Mouse (Mus musculus) hindbrain, embryonic 13.5 days (tissue): ENCODE data around the gene Prdm16. TPM values are rescaled to one million over a fixed set of nuclear protein-coding genes. Genes with fewer than 3 reads are reported as not detected.

Experiments
- ATAC-seq: fragments of 200-750 bp; cut with Nextera tagmentation; 2 replicates; pipeline ENCODE4 v1.8.0; 2017; ENCODE audit warnings: moderate TSS enrichment; ENCODE audit not compliant: low FRiP score
- H3K27ac ChIP-seq: fragments of 300-500 bp; sonication (generic); 2 replicates; pipeline ENCODE4 v1.5.1; 2015; ENCODE audit warnings: inconsistent platforms, mild to moderate bottlenecking, moderate library complexity
- H3K27me3 ChIP-seq: fragments of 300-500 bp; sonication (generic); 2 replicates; pipeline ENCODE4 v1.6.1; 2015; ENCODE audit warnings: mild to moderate bottlenecking, inconsistent platforms
- H3K36me3 ChIP-seq: fragments of 300-500 bp; sonication (generic); 2 replicates; pipeline ENCODE4 v1.6.1; 2015; ENCODE audit warnings: mild to moderate bottlenecking, inconsistent platforms
- H3K4me1 ChIP-seq: fragments of 300-500 bp; sonication (generic); replicated peaks from 2 replicates; pipeline ENCODE4 v1.6.1; 2015; ENCODE audit warnings: inconsistent platforms
- H3K4me2 ChIP-seq: fragments of 300-500 bp; sonication (generic); 2 replicates; pipeline ENCODE4 v1.6.1; 2015; ENCODE audit warnings: inconsistent platforms, mild to moderate bottlenecking, moderate library complexity
- H3K4me3 ChIP-seq: fragments of 300-500 bp; sonication (generic); 2 replicates; pipeline ENCODE4 v1.5.1; 2015; ENCODE audit warnings: mild to moderate bottlenecking, inconsistent platforms
- H3K9ac ChIP-seq: fragments of 300-500 bp; sonication (generic); 2 replicates; pipeline ENCODE4 v1.6.1; 2015; ENCODE audit warnings: mild to moderate bottlenecking, inconsistent platforms
- H3K9me3 ChIP-seq: fragments of 300-500 bp; sonication (generic); 2 replicates; pipeline ENCODE4 v1.6.1; 2016; ENCODE audit warnings: inconsistent platforms
- WGBS: fragments of 180-500 bp; shearing (Covaris S2); methylation state at CpG from one replicate; pipeline ENCODE4 v1.1.7; 2015; 5-methylcytosine and 5-hydroxymethylcytosine counted together
- polyA plus RNA-seq: library from polyadenylated mRNA; unstranded; fragments of >200 nt; fragmentation: Nextera tagmentation; extraction: Ambion mirVana; gene quantifications from 2 replicates; pipeline ENCODE4 v1.2.1, GENCODE M21; 2015

Gene Prdm16
- polyA plus RNA-seq, 1 experiment from 2014 or later, result 17.2 TPM

GRCm38 (mm10) chr4:154273000-154273399, 363.7 kb downstream of the Prdm16 start:
- 64% methylated on average over 3 of the region's 3 CpGs for WGBS
- Histone ChIP-seq H3K9ac (no peak overlapping the region), H3K27me3 (no peaks in the 10 kb centered on the region), H3K4me3 (no peak overlapping the region), H3K36me3 (no peaks in the 10 kb centered on the region), H3K4me1 (peaks cover 6% of the 10 kb centered on the region; the same call in 1 of the 2 replicates), H3K27ac (no peak overlapping the region), H3K9me3 (no peaks in the 10 kb centered on the region), H3K4me2 (no peak overlapping the region)
- ATAC-seq, result no peak

- Histone ChIP-seq H3K27ac (no peak overlapping the region), H3K4me1 (peaks cover 6% of the 10 kb centered on the region; the same call in 1 of the 2 replicates), H3K36me3 (peaks cover 4% of the 10 kb centered on the region; the same call in 1 of the 2 replicates), H3K27me3 (no peaks in the 10 kb centered on the region), H3K9ac (no peak overlapping the region), H3K9me3 (no peaks in the 10 kb centered on the region), H3K4me2 (no peak overlapping the region), H3K4me3 (no peak overlapping the region)
- 49% methylated on average over 10 of the region's 10 CpGs for WGBS
- no peak for ATAC-seq
Measured at GRCm38 (mm10) chr4:154269520-154269919, 367.2 kb downstream of the Prdm16 start.

DNA sequence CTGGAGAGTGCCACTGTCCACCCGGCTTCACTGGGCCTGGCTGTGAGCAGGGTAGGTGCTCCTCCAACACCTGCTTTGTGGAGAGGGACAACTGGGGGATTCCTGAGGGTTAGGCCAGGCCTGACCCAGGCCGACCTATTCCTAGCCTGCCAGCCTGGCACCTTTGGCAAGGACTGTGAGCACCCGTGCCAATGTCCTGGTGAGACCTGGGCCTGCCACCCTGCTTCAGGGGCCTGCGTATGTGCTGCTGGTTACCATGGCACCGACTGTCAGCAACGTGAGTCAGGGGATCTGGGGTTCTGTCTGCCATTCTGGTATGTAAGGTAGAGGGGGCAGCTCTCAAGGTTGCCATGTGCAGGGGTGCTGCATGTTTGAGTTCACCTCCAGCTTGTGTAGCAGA, 369.2 kb downstream of the Prdm16 start:
- no peak overlapping the region for H3K9ac ChIP-seq
- WGBS, result 87% methylated on average over 6 of the region's 6 CpGs
- ATAC-seq, result no peak

More for the DNA sequence above, 369.2 kb downstream of the Prdm16 start:
- Histone ChIP-seq H3K27ac (no peak overlapping the region), H3K4me2 (no peak overlapping the region), H3K36me3 (peaks cover 15% of the 10 kb centered on the region), H3K4me3 (no peak overlapping the region), H3K27me3 (no peaks in the 10 kb centered on the region), H3K9me3 (no peaks in the 10 kb centered on the region; the same call in 1 of the 2 replicates), H3K4me1 (peaks cover 6% of the 10 kb centered on the region; the same call in 1 of the 2 replicates)

Other genes starting within 250 kb of the Prdm16 start
- gene Actrt2, start 31.0 kb upstream of the Prdm16 start, polyA plus RNA-seq, result not detected in 2 replicates
- gene Ttc34, start 200.6 kb upstream of the Prdm16 start, polyA plus RNA-seq, result 0.56 and 0.57 TPM in 2 replicates
- 0.13 and 0.25 TPM in 2 replicates for gene Mmel1, start 232.7 kb upstream of the Prdm16 start, polyA plus RNA-seq